Mouse (Mus musculus) hindbrain, embryonic 14.5 days (tissue): ENCODE results near the gene Rps17. TPM values are rescaled to one million over a fixed set of nuclear protein-coding genes. Genes with fewer than 3 reads are reported as not detected.

Experiments used
- ATAC-seq: fragments of 200-750 bp; cut with Nextera tagmentation; 2 replicates; pipeline ENCODE4 v1.8.0; 2017; ENCODE audit warnings: moderate number of reproducible peaks, mild to moderate bottlenecking, moderate TSS enrichment, moderate library complexity; ENCODE audit not compliant: low FRiP score
- DNase-seq: peaks from one replicate; pipeline ENCODE4 v3.0.0-alpha.2; 2015; ENCODE audit warnings: low spot score
- H3K27ac ChIP-seq: fragments of 300-500 bp; sonication (generic); 2 replicates; pipeline ENCODE4 v1.5.1; 2014; ENCODE audit warnings: mild to moderate bottlenecking, moderate library complexity
- H3K27me3 ChIP-seq: fragments of 300-500 bp; sonication (generic); 2 replicates; pipeline ENCODE4 v1.6.1; 2014; ENCODE audit warnings: mild to moderate bottlenecking, low read length, mixed read lengths; ENCODE audit not compliant: control insufficient read depth, insufficient read depth
- H3K36me3 ChIP-seq: fragments of 300-500 bp; sonication (generic); replicated peaks from 2 replicates; pipeline ENCODE4 v1.6.1; 2014; ENCODE audit not compliant: control insufficient read depth, insufficient read depth
- H3K4me1 ChIP-seq: fragments of 300-500 bp; sonication (generic); replicated peaks from 2 replicates; pipeline ENCODE4 v1.6.1; 2014; ENCODE audit warnings: antibody characterized with exemption, low read length, mixed read lengths; ENCODE audit not compliant: control insufficient read depth, insufficient read depth
- H3K4me2 ChIP-seq: fragments of 300-500 bp; sonication (generic); replicated peaks from 2 replicates; pipeline ENCODE4 v1.6.1; 2014; ENCODE audit warnings: mild to moderate bottlenecking, moderate library complexity
- H3K4me3 ChIP-seq: fragments of 300-500 bp; sonication (generic); replicated peaks from 2 replicates; pipeline ENCODE4 v1.5.1; 2014; ENCODE audit warnings: mild to moderate bottlenecking, low read length
- H3K9ac ChIP-seq: fragments of 300-500 bp; sonication (generic); 2 replicates; pipeline ENCODE4 v1.6.1; 2014
- H3K9me3 ChIP-seq: fragments of 300-500 bp; sonication (generic); 2 replicates; pipeline ENCODE4 v1.6.1; 2016; ENCODE audit warnings: low read length; ENCODE audit not compliant: control insufficient read depth
- WGBS: fragments of 180-500 bp; shearing (Covaris S2); extraction: QIAGEN DNeasy Blood & Tissue Kit; methylation state at CpG from one replicate; pipeline ENCODE4 v1.1.7; 2014; 5-methylcytosine and 5-hydroxymethylcytosine counted together
- polyA plus RNA-seq: library from polyadenylated mRNA; unstranded; fragments of >200 nt; fragmentation: Nextera tagmentation; extraction: Ambion mirVana; gene quantifications from 2 replicates; pipeline ENCODE4 v1.2.1, GENCODE M21; 2014

The Rps17 gene
- polyA plus RNA-seq, 1 experiment from 2014 or later, result 807 TPM

- WGBS, result 94% methylated on average over 6 of the region's 6 CpGs
- ATAC-seq (no peak), DNase-seq (no peak)
- no peak overlapping the region for H3K4me2 ChIP-seq
- no peak overlapping the region for H3K9ac ChIP-seq
- H3K27ac ChIP-seq, result no peak overlapping the region
- H3K27me3 ChIP-seq, result no peaks in the 10 kb centered on the region
- no peak overlapping the region for H3K4me3 ChIP-seq
- no peaks in the 10 kb centered on the region for H3K36me3 ChIP-seq
- no peaks in the 10 kb centered on the region for H3K9me3 ChIP-seq
- no peaks in the 10 kb centered on the region for H3K4me1 ChIP-seq
These were observed 25.3 kb downstream of the Rps17 start for GRCm38 (mm10) chr7:81319749-81320148.

- WGBS, result 82% methylated on average over 8 of the region's 8 CpGs
- Histone ChIP-seq H3K36me3 (no peaks in the 10 kb centered on the region), H3K4me1 (no peaks in the 10 kb centered on the region), H3K4me3 (no peak overlapping the region), H3K9me3 (no peaks in the 10 kb centered on the region), H3K9ac (no peak overlapping the region), H3K4me2 (no peak overlapping the region), H3K27ac (no peak overlapping the region), H3K27me3 (no peaks in the 10 kb centered on the region)
- ATAC-seq (no peak), DNase-seq (no peak)
These were observed 29.5 kb downstream of the Rps17 start for GRCm38 (mm10) chr7:81315583-81315982.

- Histone ChIP-seq H3K4me1 (no peaks in the 10 kb centered on the region), H3K36me3 (no peaks in the 10 kb centered on the region), H3K9ac (no peak overlapping the region), H3K9me3 (no peaks in the 10 kb centered on the region), H3K27me3 (no peaks in the 10 kb centered on the region), H3K27ac (no peak overlapping the region), H3K4me3 (no peak overlapping the region), H3K4me2 (no peak overlapping the region)
- DNase-seq (no peak), ATAC-seq (no peak)
These were observed 33.5 kb downstream of the Rps17 start for GRCm38 (mm10) chr7:81311581-81311980.

- H3K27me3 ChIP-seq, result no peaks in the 10 kb centered on the region
- no peak for ATAC-seq
- 89% methylated on average over 1 of the region's 1 CpGs for WGBS
These were observed 33.9 kb downstream of the Rps17 start for GRCm38 (mm10) chr7:81311130-81311529.

GRCm38 (mm10) chr7:81309247-81309646 lies 35.8 kb downstream of the Rps17 start:
- no peak for ATAC-seq
- Histone ChIP-seq H3K4me3 (no peak overlapping the region), H3K36me3 (no peaks in the 10 kb centered on the region), H3K4me1 (no peaks in the 10 kb centered on the region), H3K27ac (no peak overlapping the region), H3K27me3 (no peaks in the 10 kb centered on the region), H3K9ac (no peak overlapping the region), H3K4me2 (no peak overlapping the region), H3K9me3 (no peaks in the 10 kb centered on the region)
- 93% methylated on average over 6 of the region's 6 CpGs for WGBS
- DNase-seq, result no peak

More at GRCm38 (mm10) chr7:81311130-81311529, 33.9 kb downstream of the Rps17 start:
- H3K9ac ChIP-seq, result no peak overlapping the region
- DNase-seq, result no peak
- no peak overlapping the region for H3K4me2 ChIP-seq
- no peaks in the 10 kb centered on the region for H3K9me3 ChIP-seq
- H3K27ac ChIP-seq, result no peak overlapping the region
- H3K4me3 ChIP-seq, result no peak overlapping the region
- H3K36me3 ChIP-seq, result no peaks in the 10 kb centered on the region
- H3K4me1 ChIP-seq, result no peaks in the 10 kb centered on the region

GRCm38 (mm10) chr7:81307735-81308134 lies 37.3 kb downstream of the Rps17 start:
- Histone ChIP-seq H3K4me1 (no peaks in the 10 kb centered on the region), H3K9ac (no peak overlapping the region), H3K9me3 (no peaks in the 10 kb centered on the region), H3K27ac (no peak overlapping the region), H3K27me3 (no peaks in the 10 kb centered on the region), H3K4me2 (no peak overlapping the region), H3K4me3 (no peak overlapping the region), H3K36me3 (no peaks in the 10 kb centered on the region)
- 71% methylated on average over 8 of the region's 8 CpGs for WGBS
- DNase-seq (no peak), ATAC-seq (no peak)

GRCm38 (mm10) chr7:81304675-81305074 lies 40.4 kb downstream of the Rps17 start:
- H3K27me3 ChIP-seq, result no peaks in the 10 kb centered on the region
- H3K27ac ChIP-seq, result no peak overlapping the region
- 94% methylated on average over 5 of the region's 5 CpGs for WGBS
- no peak overlapping the region for H3K9ac ChIP-seq
- no peaks in the 10 kb centered on the region for H3K36me3 ChIP-seq
- no peak overlapping the region for H3K4me2 ChIP-seq
- H3K4me3 ChIP-seq, result no peak overlapping the region
- 0 out of 2 replicates have a peak, but pooled peaks cover 4% of the 10 kb centered on the region for H3K4me1 ChIP-seq
- ATAC-seq, result no peak
- no peak for DNase-seq
- no peaks in the 10 kb centered on the region for H3K9me3 ChIP-seq

GRCm38 (mm10) chr7:81304100-81304499 lies 41.0 kb downstream of the Rps17 start:
- Histone ChIP-seq H3K27ac (no peak overlapping the region), H3K4me2 (no peak overlapping the region), H3K9me3 (no peaks in the 10 kb centered on the region), H3K36me3 (no peaks in the 10 kb centered on the region), H3K4me1 (0 out of 2 replicates have a peak, but pooled peaks cover 4% of the 10 kb centered on the region), H3K27me3 (no peaks in the 10 kb centered on the region), H3K4me3 (no peak overlapping the region), H3K9ac (no peak overlapping the region)
- no peak for ATAC-seq
- WGBS, result 86% methylated on average over 5 of the region's 5 CpGs
- DNase-seq, result no peak

GRCm38 (mm10) chr7:81303682-81304081 lies 41.4 kb downstream of the Rps17 start:
- no peak overlapping the region for H3K9ac ChIP-seq
- 81% methylated on average over 2 of the region's 2 CpGs for WGBS

GRCm38 (mm10) chr7:81301323-81301722 lies 43.7 kb downstream of the Rps17 start:
- ATAC-seq (no peak), DNase-seq (no peak)
- no peaks in the 10 kb centered on the region for H3K9me3 ChIP-seq
- no peaks in the 10 kb centered on the region for H3K27me3 ChIP-seq
- no peaks in the 10 kb centered on the region for H3K36me3 ChIP-seq
- H3K4me3 ChIP-seq, result no peak overlapping the region
- no peak overlapping the region for H3K27ac ChIP-seq
- no peak overlapping the region for H3K4me2 ChIP-seq
- H3K4me1 ChIP-seq, result 0 out of 2 replicates have a peak, but pooled peaks cover 4% of the 10 kb centered on the region
- 40% methylated on average over 7 of the region's 7 CpGs for WGBS
- no peak overlapping the region for H3K9ac ChIP-seq

More at GRCm38 (mm10) chr7:81303682-81304081, 41.4 kb downstream of the Rps17 start:
- no peaks in the 10 kb centered on the region for H3K36me3 ChIP-seq
- H3K9me3 ChIP-seq, result no peaks in the 10 kb centered on the region
- no peaks in the 10 kb centered on the region for H3K27me3 ChIP-seq
- no peak overlapping the region for H3K27ac ChIP-seq
- H3K4me3 ChIP-seq, result no peak overlapping the region
- H3K4me1 ChIP-seq, result 0 out of 2 replicates have a peak, but pooled peaks cover 4% of the 10 kb centered on the region
- H3K4me2 ChIP-seq, result no peak overlapping the region
- DNase-seq, result no peak
- ATAC-seq, result no peak
